Comparison of ENCODE assay signal across 8 mouse cellular contexts in the genomic region with DNA sequence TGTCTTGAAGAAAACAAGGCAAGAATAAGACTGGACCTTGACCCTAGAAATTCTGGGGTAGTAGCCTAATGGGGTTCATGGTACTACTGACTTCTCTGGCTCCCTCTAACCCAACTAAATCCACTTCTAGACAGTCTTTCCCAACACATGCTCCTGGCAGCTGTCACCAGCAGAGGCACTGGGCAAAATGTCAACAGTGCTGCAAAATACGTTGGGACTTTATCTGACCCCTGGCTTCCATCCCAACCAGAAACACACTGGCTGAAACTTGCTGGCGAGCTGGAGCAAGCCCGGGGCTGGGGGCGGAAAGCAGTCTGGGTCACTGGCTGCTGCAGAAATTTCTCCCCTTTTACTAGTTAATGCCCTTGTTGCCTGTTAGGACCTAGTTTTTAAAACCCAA. TPM values are rescaled to one million over a fixed set of nuclear protein-coding genes. Genes with fewer than 3 reads are reported as not detected.
A peak's percentile ranks its signal among the peaks of the same experiment; 100 is the strongest.
DNase-seq lines count a peak whose midpoint lies in the region; ATAC-seq lines count a peak whose summit lies in the region.

No protein-coding gene starts in this region.

- H3K9ac ChIP-seq in embryonic facial prominence, embryonic 13.5 days = peak overlapping the region; percentile 55; the same call in 1 of the 2 replicates
- H3K9ac ChIP-seq in heart, embryonic 13.5 days = peak overlapping the region; percentile 68
- H3K9ac ChIP-seq in kidney, embryonic 16.5 days (replicated peaks; ENCODE audit: low read length) = peak overlapping the region; percentile 14

- DNase-seq in Muller cell, postnatal 12 days (ENCODE audit: inconsistent ontology term) = peak; percentile 85
- DNase-seq in lung, postnatal 36 days = peak; percentile 93
- no peak for DNase-seq in layer of hippocampus, adult 18-20 months (ENCODE audit: low spot score in 2 of 2)

- peaks cover 56% of the 10 kb centered on the region for H3K4me1 ChIP-seq in embryonic facial prominence, embryonic 13.5 days
- H3K4me1 ChIP-seq in heart, embryonic 13.5 days = peaks cover 56% of the 10 kb centered on the region
- H3K4me1 ChIP-seq in kidney, embryonic 16.5 days (ENCODE audit: insufficient read depth, low read length) = peaks cover 43% of the 10 kb centered on the region

- ATAC-seq in embryonic facial prominence, embryonic 13.5 days (ENCODE audit: insufficient number of reproducible peaks, insufficient read depth, low FRiP score, low TSS enrichment, low read depth) = no peak
- ATAC-seq in heart, embryonic 13.5 days (ENCODE audit: extremely low read depth, insufficient number of reproducible peaks, low FRiP score, low TSS enrichment) = no peak
- ATAC-seq in kidney, embryonic 16.5 days (ENCODE audit: low FRiP score, low TSS enrichment) = peak; percentile 31; the same call in 1 of the 2 replicates
- no peak for ATAC-seq in monocyte, adult 5-6 weeks (replicated peaks; ENCODE audit: insufficient number of reproducible peaks, low FRiP score, low TSS enrichment, poor library complexity, severe bottlenecking)
- ATAC-seq in cerebellum, adult (ENCODE audit: insufficient number of reproducible peaks, low FRiP score, low TSS enrichment) = no peak

- no peaks in the 10 kb centered on the region for H3K36me3 ChIP-seq in embryonic facial prominence, embryonic 13.5 days
- H3K36me3 ChIP-seq in heart, embryonic 13.5 days = no peaks in the 10 kb centered on the region
- H3K36me3 ChIP-seq in kidney, embryonic 16.5 days (ENCODE audit: insufficient read depth, low read length) = no peaks in the 10 kb centered on the region

- H3K27ac ChIP-seq in embryonic facial prominence, embryonic 13.5 days = peak overlapping the region; percentile 78
- H3K27ac ChIP-seq in heart, embryonic 13.5 days (replicated peaks) = peak overlapping the region; percentile 91
- peak overlapping the region; percentile 84 for H3K27ac ChIP-seq in kidney, embryonic 16.5 days (ENCODE audit: low read length)

- peak overlapping the region; percentile 66 for H3K4me2 ChIP-seq in embryonic facial prominence, embryonic 13.5 days
- H3K4me2 ChIP-seq in heart, embryonic 13.5 days = peak overlapping the region; percentile 61
- H3K4me2 ChIP-seq in kidney, embryonic 16.5 days (replicated peaks; ENCODE audit: low read depth, low read length) = peak overlapping the region; percentile 60

- no peaks in the 10 kb centered on the region for H3K27me3 ChIP-seq in embryonic facial prominence, embryonic 13.5 days
- H3K27me3 ChIP-seq in heart, embryonic 13.5 days (replicated peaks) = 0 out of 2 replicates have a peak, but pooled peaks cover under 1% of the 10 kb centered on the region
- no peaks in the 10 kb centered on the region for H3K27me3 ChIP-seq in kidney, embryonic 16.5 days (ENCODE audit: insufficient read depth, low read length)

- H3K9me3 ChIP-seq in embryonic facial prominence, embryonic 13.5 days = no peaks in the 10 kb centered on the region
- H3K9me3 ChIP-seq in heart, embryonic 13.5 days = no peaks in the 10 kb centered on the region
- no peaks in the 10 kb centered on the region for H3K9me3 ChIP-seq in kidney, embryonic 16.5 days (ENCODE audit: low read length)

- 6% methylated on average over 4 of the region's 4 CpGs for WGBS in embryonic facial prominence, embryonic 13.5 days
- WGBS in heart, embryonic 13.5 days = under 1% methylated on average over 4 of the region's 4 CpGs
- WGBS in kidney, embryonic 16.5 days = 5% methylated on average over 4 of the region's 4 CpGs

- H3K4me3 ChIP-seq in embryonic facial prominence, embryonic 13.5 days = peak overlapping the region; percentile 37
- peak overlapping the region; percentile 32 for H3K4me3 ChIP-seq in heart, embryonic 13.5 days
- peak overlapping the region; percentile 31 for H3K4me3 ChIP-seq in kidney, embryonic 16.5 days (ENCODE audit: low read length)

RNA-seq across cellular contexts. Expression of gene Ddit4, which starts 35.5 kb away (rescaled TPM):
- 86.5 and 93.1 TPM in 2 replicates for polyA plus RNA-seq in embryonic facial prominence, embryonic 13.5 days (2015; fragmentation: Nextera tagmentation; extraction: Ambion mirVana)
- 19.7 and 24.5 TPM in 2 replicates for polyA plus RNA-seq in heart, embryonic 13.5 days (2015; fragmentation: Nextera tagmentation; extraction: Ambion mirVana)
- 30.6 and 31.9 TPM in 2 replicates for polyA plus RNA-seq in kidney, embryonic 16.5 days (2015; fragmentation: Nextera tagmentation; extraction: Ambion mirVana)
- 29.5 to 34.2 TPM (median 34.2 TPM) in 3 replicates for total RNA-seq in monocyte, adult 5-6 weeks (2017)
- total RNA-seq in layer of hippocampus, adult 18-20 months (2021) = 10 to 100 TPM; 69.7 to 89.5 TPM

RNA-seq across cellular contexts. Expression of gene Dnajb12, which starts 36.8 kb away (rescaled TPM):
- polyA plus RNA-seq in embryonic facial prominence, embryonic 13.5 days (2015; fragmentation: Nextera tagmentation; extraction: Ambion mirVana) = 20.5 and 20.7 TPM in 2 replicates
- polyA plus RNA-seq in heart, embryonic 13.5 days (2015; fragmentation: Nextera tagmentation; extraction: Ambion mirVana) = 22.9 and 23.7 TPM in 2 replicates
- polyA plus RNA-seq in kidney, embryonic 16.5 days (2015; fragmentation: Nextera tagmentation; extraction: Ambion mirVana) = 30.1 and 32.9 TPM in 2 replicates
- 29.6 to 41.9 TPM (median 30.0 TPM) in 3 replicates for total RNA-seq in monocyte, adult 5-6 weeks (2017)
- 10 to 100 TPM; 52.7 to 53.2 TPM for total RNA-seq in layer of hippocampus, adult 18-20 months (2021)

Comparison
In these comparisons a context has a peak if more than half of its experiments do, and no peak if none do; other contexts are left out.
1. DNase-seq: peak in Muller cell, postnatal 12 days (single experiment) and lung, postnatal 36 days (single experiment); none in layer of hippocampus, adult 18-20 months (0 of 2).
2. H3K9ac ChIP-seq: peak in every context shown above with its lines; median percentile 68 in heart, embryonic 13.5 days; 55 in embryonic facial prominence, embryonic 13.5 days; 14 in kidney, embryonic 16.5 days.
3. Peak in every context shown above with its lines, with median percentiles within 50 percentile points of each other: H3K27ac ChIP-seq, H3K4me2 ChIP-seq and H3K4me3 ChIP-seq.